Mouse (Mus musculus): ENCODE measurements around the gene Uimc1. TPM values are rescaled to one million over a fixed set of nuclear protein-coding genes. Genes with fewer than 3 reads are reported as not detected.

Gene Uimc1
- total RNA-seq, 2 experiments from 2014 or later, result 38.0 to 63.0 TPM

DNA sequence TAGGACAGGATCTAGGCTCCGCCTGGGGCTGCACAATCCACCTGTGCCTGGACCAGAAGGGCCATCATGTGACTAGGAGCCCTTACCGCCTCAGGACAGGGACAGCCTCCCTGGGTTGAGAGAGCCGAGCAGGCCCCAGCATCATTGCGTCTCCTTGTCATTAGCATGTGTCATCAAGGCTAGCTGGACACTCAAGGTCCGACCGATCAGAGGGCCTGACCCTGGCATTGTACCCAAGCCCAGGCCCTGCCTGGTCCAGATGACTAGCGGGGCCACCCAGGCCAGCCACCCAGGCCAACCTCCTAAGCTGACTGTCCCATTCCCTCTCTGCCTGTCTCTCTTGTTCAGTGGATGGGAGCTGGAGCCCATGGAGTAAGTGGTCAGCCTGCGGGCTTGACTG lies 102.5 kb downstream of the Uimc1 start:
- no peak for ATAC-seq (replicated peaks; ENCODE audit: poor library complexity)

DNA sequence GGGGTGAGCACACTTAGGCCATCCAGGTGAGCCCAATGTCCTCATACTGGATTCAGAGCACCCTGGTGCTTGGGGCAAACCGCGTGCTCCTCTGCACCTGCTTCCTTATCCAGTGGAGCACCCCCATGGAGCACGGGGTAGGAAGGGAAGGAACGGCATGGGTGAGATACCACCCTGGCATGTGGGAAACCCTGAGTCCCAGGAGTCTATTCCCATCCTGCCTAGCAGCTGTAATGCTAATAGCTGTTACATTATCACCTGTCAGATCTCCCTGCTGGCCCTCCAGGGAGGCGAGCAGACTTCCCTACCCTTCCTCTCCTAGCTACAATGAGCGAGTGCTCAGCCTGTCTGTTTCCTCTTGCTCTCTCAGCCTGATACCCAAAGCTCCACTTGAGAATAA lies 104.9 kb downstream of the Uimc1 start:
- ATAC-seq (replicated peaks; ENCODE audit: poor library complexity), result no peak

GRCm38 (mm10) chr13:54994576-54994975 lies 105.5 kb downstream of the Uimc1 start:
- ATAC-seq (replicated peaks; ENCODE audit: poor library complexity), result no peak

GRCm38 (mm10) chr13:54992215-54992614 lies 107.9 kb downstream of the Uimc1 start:
- no peak for ATAC-seq (replicated peaks; ENCODE audit: poor library complexity)

GRCm38 (mm10) chr13:54988181-54988760 lies 111.8 kb downstream of the Uimc1 start:
- ATAC-seq (replicated peaks; ENCODE audit: poor library complexity), result 0 out of 2 replicates have a peak, but pooled peaks have one; percentile 9

DNA sequence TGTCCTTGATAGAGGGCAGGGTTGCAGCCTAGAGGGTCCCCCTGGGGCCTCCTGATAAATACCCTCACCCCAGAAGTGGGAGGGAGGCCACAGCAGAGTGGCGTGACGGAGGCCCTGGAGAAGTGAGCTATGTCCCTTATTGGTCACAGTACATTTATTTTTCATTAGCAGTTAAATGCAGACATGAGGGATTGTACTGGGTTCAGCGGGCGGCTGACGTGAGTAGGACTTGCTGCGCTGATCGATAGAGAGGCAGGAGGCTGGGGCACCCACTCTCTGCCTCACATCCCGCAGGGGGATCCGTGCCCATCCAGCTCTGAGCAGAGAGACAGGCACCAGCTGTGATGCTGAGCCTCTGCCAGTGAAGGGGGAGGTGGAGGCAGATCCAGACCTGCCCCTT lies 112.7 kb downstream of the Uimc1 start:
- no peak for ATAC-seq (replicated peaks; ENCODE audit: poor library complexity)

- ATAC-seq (replicated peaks; ENCODE audit: poor library complexity), result no peak
Measured at GRCm38 (mm10) chr13:54983614-54984013, 116.5 kb downstream of the Uimc1 start.

DNA sequence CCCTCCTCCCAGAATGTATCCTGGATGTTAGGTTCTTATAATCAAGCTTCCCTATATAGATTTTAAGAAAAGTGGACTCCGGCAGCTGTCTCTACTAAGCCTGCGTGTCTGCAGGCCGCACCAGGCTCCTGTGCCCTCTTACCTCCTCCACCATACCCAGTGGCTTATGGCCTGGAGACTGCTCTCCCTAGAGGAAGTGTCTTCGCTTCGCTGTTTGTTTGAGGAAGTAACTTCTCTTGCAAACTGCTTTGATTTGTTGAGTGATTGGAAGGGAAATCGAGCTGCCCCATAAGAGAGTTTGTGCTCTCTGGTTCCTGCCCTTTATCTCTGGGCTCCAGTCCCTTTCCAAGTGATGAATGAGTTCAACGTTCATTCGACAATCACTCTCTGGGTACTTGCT lies 117.1 kb downstream of the Uimc1 start:
- ATAC-seq (replicated peaks; ENCODE audit: poor library complexity), result 0 out of 2 replicates have a peak, but pooled peaks have one; percentile 42

DNA sequence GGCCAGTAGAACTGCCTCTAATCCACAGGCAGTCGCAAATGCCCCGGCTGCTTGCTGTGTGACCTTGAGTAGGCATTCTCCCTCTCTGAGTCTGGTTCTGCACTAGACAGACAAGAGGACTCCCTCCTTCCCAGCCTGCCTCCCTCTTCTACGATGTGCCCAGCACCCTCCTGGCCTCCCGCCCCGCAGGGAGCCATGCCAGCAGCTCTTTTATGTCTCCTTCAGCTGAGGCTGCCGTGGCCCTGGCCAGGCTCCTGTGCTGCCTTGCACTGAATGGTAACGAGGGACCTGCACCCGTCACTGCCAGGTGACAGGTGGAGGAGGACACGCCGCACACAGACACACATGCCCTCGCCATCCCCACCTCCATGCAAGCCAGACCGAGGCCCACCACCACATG lies 119.1 kb downstream of the Uimc1 start:
- no peak for ATAC-seq (replicated peaks; ENCODE audit: poor library complexity)

DNA sequence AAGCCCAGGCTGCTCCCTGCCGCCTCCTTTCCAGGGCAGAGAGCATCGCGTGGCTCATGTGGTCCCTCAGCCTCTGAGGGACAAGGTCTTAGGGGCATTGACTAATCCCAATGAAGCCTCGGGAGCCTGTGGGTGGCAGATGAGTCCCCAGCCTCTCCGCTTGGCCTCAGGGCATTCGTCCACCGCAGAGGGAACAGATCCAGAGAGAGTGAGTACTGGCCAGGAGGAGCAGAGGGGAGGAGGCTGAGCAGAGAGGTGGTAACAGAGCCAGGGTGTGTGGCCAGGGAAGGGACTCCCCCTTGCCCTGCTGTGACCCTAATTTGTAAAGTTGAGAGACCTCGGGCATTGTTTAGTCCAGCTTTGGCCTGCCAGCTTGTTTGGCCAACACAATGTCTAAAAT lies 121.3 kb downstream of the Uimc1 start:
- no peak for ATAC-seq (replicated peaks; ENCODE audit: poor library complexity)

Other genes starting within 250 kb of the Uimc1 start
- gene Unc5a, start 150.9 kb downstream of the Uimc1 start, total RNA-seq (2015), result 0.59 and 0.64 TPM in 2 replicates
- gene Unc5a, start 150.9 kb downstream of the Uimc1 start, total RNA-seq (2017), result 0.04 and 0.51 TPM in 2 replicates
- gene Hk3, start 78.9 kb downstream of the Uimc1 start, total RNA-seq (2015), result 83.9 and 84.9 TPM in 2 replicates
- 179 and 185 TPM in 2 replicates for gene Hk3, start 78.9 kb downstream of the Uimc1 start, total RNA-seq (2017)
- gene Zfp346, start 5.0 kb upstream of the Uimc1 start, total RNA-seq (2015), result 9.1 and 13.8 TPM in 2 replicates
- 10.8 and 13.4 TPM in 2 replicates for gene Zfp346, start 5.0 kb upstream of the Uimc1 start, total RNA-seq (2017)
- not detected in 2 replicates for gene Gm17617, start 33.2 kb upstream of the Uimc1 start, total RNA-seq (2015)
- gene Gm17617, start 33.2 kb upstream of the Uimc1 start, total RNA-seq (2017), result not detected in 2 replicates
- not detected in 2 replicates for gene Fgfr4, start 52.3 kb upstream of the Uimc1 start, total RNA-seq (2015)
- not detected in 2 replicates for gene Fgfr4, start 52.3 kb upstream of the Uimc1 start, total RNA-seq (2017)
- 90.4 and 94.9 TPM in 2 replicates for gene Nsd1, start 109.5 kb upstream of the Uimc1 start, total RNA-seq (2015)
- 74.5 and 89.7 TPM in 2 replicates for gene Nsd1, start 109.5 kb upstream of the Uimc1 start, total RNA-seq (2017)
- gene Prelid1, start 220.2 kb upstream of the Uimc1 start, total RNA-seq (2015), result 350 and 360 TPM in 2 replicates
- gene Prelid1, start 220.2 kb upstream of the Uimc1 start, total RNA-seq (2017), result 108 and 125 TPM in 2 replicates
- 128 and 152 TPM in 2 replicates for gene Rab24, start 221.6 kb upstream of the Uimc1 start, total RNA-seq (2015)
- 25.9 and 34.6 TPM in 2 replicates for gene Rab24, start 221.6 kb upstream of the Uimc1 start, total RNA-seq (2017)
- 4.7 and 6.9 TPM in 2 replicates for gene Mxd3, start 229.5 kb upstream of the Uimc1 start, total RNA-seq (2015)
- gene Mxd3, start 229.5 kb upstream of the Uimc1 start, total RNA-seq (2017), result 4.7 and 16.3 TPM in 2 replicates